Mouse (Mus musculus): ENCODE results near the gene Gm28897.
"Not testable (repeated sequence)": the region's sequence is repeated elsewhere in the genome, so short reads cannot be mapped to it uniquely, and the experiment has no call there.

The Gm28897 gene

GRCm38 (mm10) chrY:80926695-80927094 is at the start of gene Gm28897:
Gene Gm28897 (plus strand): TSS chrY:80926995.
- not testable (repeated sequence) for DNase-seq (ENCODE audit: low spot score)

Measured in spleen, adult 12 weeks (tissue).